Mouse (Mus musculus): Measurements from ENCODE around the gene Setd2.

The Setd2 gene

DNA sequence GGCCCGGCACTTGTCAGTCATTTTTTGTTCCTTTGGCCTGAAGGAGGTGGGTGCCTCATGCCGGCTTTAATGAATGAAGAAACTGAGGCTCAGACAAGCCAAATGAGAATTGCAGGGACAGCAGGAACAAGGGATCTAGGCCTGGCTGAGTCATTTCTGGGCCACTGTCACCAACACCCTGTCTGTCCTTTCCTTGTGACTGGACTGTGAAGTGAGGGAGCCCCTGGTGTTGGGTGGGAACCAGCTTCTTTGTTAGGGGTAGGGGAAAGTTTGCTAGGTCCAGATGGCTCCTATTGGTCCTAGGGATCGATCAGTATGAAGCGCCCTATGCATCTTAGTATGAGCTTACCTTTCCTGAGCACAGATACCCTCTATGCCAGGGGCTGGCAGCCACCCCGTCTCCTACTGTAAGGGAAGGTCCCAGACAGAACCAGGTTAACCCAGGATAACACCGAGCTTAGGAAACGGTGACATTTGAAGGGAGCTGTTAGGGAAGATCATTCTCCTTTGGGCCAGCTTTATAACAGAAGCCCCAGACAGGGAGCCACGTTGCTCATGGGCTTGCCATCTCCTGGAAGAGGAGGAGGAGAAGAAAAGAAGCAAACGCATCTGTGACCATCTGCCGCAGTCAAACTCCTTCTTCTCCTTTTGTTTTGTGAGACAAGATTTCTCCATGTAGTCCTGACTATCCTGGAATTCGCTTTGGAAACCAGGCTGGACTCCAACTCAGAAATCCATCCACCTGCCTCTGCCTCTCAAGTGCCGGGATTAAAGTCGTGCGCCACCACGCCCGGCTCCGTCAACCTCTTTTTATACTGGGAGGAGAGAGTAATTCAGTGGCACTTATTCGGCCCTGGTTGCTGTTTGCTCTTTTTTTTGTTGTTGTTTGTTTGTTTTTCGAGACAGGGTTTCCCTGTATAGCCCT, 122.6 kb downstream of the Setd2 start:
- no peak for DNase-seq (ENCODE audit: low read depth)

GRCm38 (mm10) chr9:110655651-110656007, 123.2 kb downstream of the Setd2 start:
- no peak for DNase-seq (ENCODE audit: low read depth)

- DNase-seq (ENCODE audit: low read depth): peak; percentile 99
Observed at GRCm38 (mm10) chr9:110656249-110657221, 124.1 kb downstream of the Setd2 start, which contains the start of gene Ccdc12. Gene Ccdc12, plus strand, starts transcription at chr9:110656503.

GRCm38 (mm10) chr9:110657474-110658078, 125.2 kb downstream of the Setd2 start:
- DNase-seq (ENCODE audit: low read depth): peak; percentile 93

- DNase-seq (ENCODE audit: low read depth): peak; percentile 82
Observed at GRCm38 (mm10) chr9:110659521-110659920, 127.1 kb downstream of the Setd2 start.

DNA sequence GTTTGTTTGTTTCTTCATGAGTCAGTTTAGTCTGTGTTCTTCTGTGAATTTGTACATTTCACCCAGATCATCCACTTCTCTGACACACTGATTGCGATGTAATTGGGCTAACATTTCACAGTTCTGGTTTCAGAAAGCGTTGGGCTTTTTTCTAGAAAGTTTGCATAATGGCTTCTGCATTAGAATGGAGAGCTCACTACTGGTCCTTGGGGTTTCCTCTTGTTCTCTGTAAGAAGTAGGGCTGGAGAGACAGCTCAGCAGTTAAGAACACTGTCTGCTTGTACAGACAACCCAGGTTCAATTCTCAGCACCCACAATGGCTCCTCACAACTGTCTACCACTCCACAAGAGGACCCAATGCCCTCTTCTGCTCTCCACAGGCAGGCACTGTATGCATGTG, 127.8 kb downstream of the Setd2 start:
- no peak for DNase-seq (ENCODE audit: low read depth)

- DNase-seq (ENCODE audit: low read depth): peak; percentile 83
Observed at GRCm38 (mm10) chr9:110660856-110661612, 128.6 kb downstream of the Setd2 start.

DNA sequence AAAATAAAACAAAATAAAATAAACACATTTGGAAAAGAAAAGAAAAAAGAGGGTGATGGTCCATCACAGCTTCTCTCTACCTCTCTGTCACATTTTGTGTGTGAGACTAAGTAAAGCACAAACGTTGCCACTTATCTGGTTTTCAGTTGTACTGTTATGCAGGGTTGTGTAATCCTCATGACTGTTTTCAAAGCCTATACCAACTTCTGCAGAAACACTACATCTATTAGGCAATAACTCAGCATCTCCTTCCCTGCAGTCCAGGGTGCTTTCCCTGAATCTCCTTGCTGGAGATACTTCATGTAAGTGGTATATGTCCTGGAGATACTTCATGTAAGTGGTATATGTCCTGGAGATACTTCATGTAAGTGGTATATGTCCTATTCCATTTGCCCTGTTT, 130.4 kb downstream of the Setd2 start:
- DNase-seq (ENCODE audit: low read depth): peak; percentile 73

- DNase-seq (ENCODE audit: low read depth): peak; percentile 98
Observed at GRCm38 (mm10) chr9:110665912-110666311, 133.5 kb downstream of the Setd2 start.

GRCm38 (mm10) chr9:110666374-110666773, 134.0 kb downstream of the Setd2 start:
- DNase-seq (ENCODE audit: low read depth): no peak

DNA sequence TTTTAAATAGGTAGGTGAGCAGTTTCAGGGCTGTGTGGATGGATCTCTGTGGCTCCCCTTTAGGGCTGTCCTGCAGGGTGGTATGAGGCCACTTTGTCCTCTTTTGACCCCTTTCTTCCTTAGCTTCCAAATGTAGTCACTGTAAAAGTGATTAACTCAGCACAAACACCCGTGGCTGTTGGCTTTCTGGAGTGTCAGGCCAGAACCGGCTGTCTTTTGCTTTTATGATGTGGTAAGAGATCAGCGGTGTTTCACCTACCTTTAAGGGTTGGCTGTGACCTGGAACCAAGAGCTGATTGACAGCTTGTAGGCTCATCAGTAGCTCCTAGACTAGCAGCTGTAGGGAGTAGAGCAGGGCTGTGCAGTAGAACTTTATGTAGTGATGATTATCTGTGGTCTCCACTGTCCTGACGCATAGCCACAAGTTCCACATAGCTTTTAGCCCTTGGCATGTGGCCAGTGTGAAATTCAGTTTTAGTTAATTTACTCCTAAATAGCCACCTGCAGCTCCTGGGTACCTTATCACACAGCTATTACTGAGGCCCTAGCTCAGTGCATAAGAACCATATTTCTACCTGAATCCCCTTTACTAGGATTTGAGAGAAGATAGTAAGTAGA, 134.9 kb downstream of the Setd2 start:
- peak; percentile 89 for DNase-seq (ENCODE audit: low read depth)
